Mouse (Mus musculus): ENCODE data around the gene Maml2. TPM values are rescaled to one million over a fixed set of nuclear protein-coding genes. Genes with fewer than 3 reads are reported as not detected.

Maml2 gene
- polyA plus RNA-seq, 1 experiment from 2014 or later, result 3.1 TPM

GRCm38 (mm10) chr9:13556696-13557095 is 258.9 kb downstream of the Maml2 start:
- no peaks in the 10 kb centered on the region for H3K36me3 ChIP-seq (ENCODE audit: control insufficient read depth, insufficient read depth)
- no peak overlapping the region for H3K4me3 ChIP-seq (ENCODE audit: low read depth, low read length)
- no peaks in the 10 kb centered on the region for H3K27me3 ChIP-seq (replicated peaks; ENCODE audit: control insufficient read depth, insufficient read depth, low read length)
- H3K4me2 ChIP-seq (replicated peaks; ENCODE audit: low read depth), result no peak overlapping the region
- no peak overlapping the region for H3K27ac ChIP-seq (ENCODE audit: low read depth, low read length)
- 93% methylated on average over 3 of the region's 3 CpGs for WGBS
- H3K4me1 ChIP-seq (replicated peaks; ENCODE audit: control insufficient read depth, insufficient read depth, low read length), result no peaks in the 10 kb centered on the region
- H3K9ac ChIP-seq (ENCODE audit: low read depth, low read length), result no peak overlapping the region
- no peak for TF ChIP-seq CTCF (IDR thresholded peaks at IDR 0.05; ENCODE audit: low read depth)
- no peaks in the 10 kb centered on the region for H3K9me3 ChIP-seq (ENCODE audit: control insufficient read depth)
- no peak for ATAC-seq

GRCm38 (mm10) chr9:13558811-13559372 is 261.1 kb downstream of the Maml2 start:
- H3K4me2 ChIP-seq (replicated peaks; ENCODE audit: low read depth), result no peak overlapping the region
- H3K27me3 ChIP-seq (replicated peaks; ENCODE audit: control insufficient read depth, insufficient read depth, low read length), result no peaks in the 10 kb centered on the region
- H3K27ac ChIP-seq (ENCODE audit: low read depth, low read length), result no peak overlapping the region
- WGBS, result 27% methylated on average over 4 of the region's 4 CpGs
- H3K4me3 ChIP-seq (ENCODE audit: low read depth, low read length), result no peak overlapping the region
- no peak for ATAC-seq
- H3K4me1 ChIP-seq (replicated peaks; ENCODE audit: control insufficient read depth, insufficient read depth, low read length), result peaks cover 5% of the 10 kb centered on the region; the same call in 1 of the 2 replicates
- H3K9ac ChIP-seq (ENCODE audit: low read depth, low read length), result no peak overlapping the region
- no peak for TF ChIP-seq CTCF (IDR thresholded peaks at IDR 0.05; ENCODE audit: low read depth)
- no peaks in the 10 kb centered on the region for H3K36me3 ChIP-seq (ENCODE audit: control insufficient read depth, insufficient read depth)
- no peaks in the 10 kb centered on the region for H3K9me3 ChIP-seq (ENCODE audit: control insufficient read depth)

GRCm38 (mm10) chr9:13560651-13561050 is 262.9 kb downstream of the Maml2 start:
- Histone ChIP-seq H3K4me3 (ENCODE audit: low read depth, low read length) (no peak overlapping the region), H3K9ac (ENCODE audit: low read depth, low read length) (no peak overlapping the region), H3K4me2 (replicated peaks; ENCODE audit: low read depth) (no peak overlapping the region), H3K36me3 (ENCODE audit: control insufficient read depth, insufficient read depth) (no peaks in the 10 kb centered on the region), H3K27ac (ENCODE audit: low read depth, low read length) (no peak overlapping the region), H3K4me1 (replicated peaks; ENCODE audit: control insufficient read depth, insufficient read depth, low read length) (peaks cover 5% of the 10 kb centered on the region; the same call in 1 of the 2 replicates), H3K27me3 (replicated peaks; ENCODE audit: control insufficient read depth, insufficient read depth, low read length) (no peaks in the 10 kb centered on the region), H3K9me3 (ENCODE audit: control insufficient read depth) (no peaks in the 10 kb centered on the region)
- no peak for TF ChIP-seq CTCF (IDR thresholded peaks at IDR 0.05; ENCODE audit: low read depth)
- WGBS, result 85% methylated on average over 9 of the region's 9 CpGs
- no peak for ATAC-seq

- no peaks in the 10 kb centered on the region for H3K36me3 ChIP-seq (ENCODE audit: control insufficient read depth, insufficient read depth)
- no peak overlapping the region for H3K4me2 ChIP-seq (replicated peaks; ENCODE audit: low read depth)
- H3K4me3 ChIP-seq (ENCODE audit: low read depth, low read length), result no peak overlapping the region
- H3K27ac ChIP-seq (ENCODE audit: low read depth, low read length), result no peak overlapping the region
- H3K9me3 ChIP-seq (ENCODE audit: control insufficient read depth), result no peaks in the 10 kb centered on the region
- no peak for TF ChIP-seq CTCF (IDR thresholded peaks at IDR 0.05; ENCODE audit: low read depth)
- H3K27me3 ChIP-seq (replicated peaks; ENCODE audit: control insufficient read depth, insufficient read depth, low read length), result no peaks in the 10 kb centered on the region
- WGBS, result 92% methylated on average over 1 of the region's 1 CpGs
- H3K4me1 ChIP-seq (replicated peaks; ENCODE audit: control insufficient read depth, insufficient read depth, low read length), result peaks cover 5% of the 10 kb centered on the region; the same call in 1 of the 2 replicates
- H3K9ac ChIP-seq (ENCODE audit: low read depth, low read length), result no peak overlapping the region
- ATAC-seq, result no peak
Observed at GRCm38 (mm10) chr9:13561335-13561734, 263.6 kb downstream of the Maml2 start.

GRCm38 (mm10) chr9:13563475-13564414 is 266.0 kb downstream of the Maml2 start:
- Histone ChIP-seq H3K4me1 (replicated peaks; ENCODE audit: control insufficient read depth, insufficient read depth, low read length) (peaks cover 5% of the 10 kb centered on the region; the same call in 1 of the 2 replicates), H3K9ac (ENCODE audit: low read depth, low read length) (no peak overlapping the region), H3K4me2 (replicated peaks; ENCODE audit: low read depth) (no peak overlapping the region), H3K36me3 (ENCODE audit: control insufficient read depth, insufficient read depth) (no peaks in the 10 kb centered on the region), H3K27ac (ENCODE audit: low read depth, low read length) (no peak overlapping the region), H3K27me3 (replicated peaks; ENCODE audit: control insufficient read depth, insufficient read depth, low read length) (no peaks in the 10 kb centered on the region), H3K4me3 (ENCODE audit: low read depth, low read length) (no peak overlapping the region), H3K9me3 (ENCODE audit: control insufficient read depth) (no peaks in the 10 kb centered on the region)
- TF ChIP-seq CTCF (IDR thresholded peaks at IDR 0.05; ENCODE audit: low read depth), result no peak
- WGBS, result 49% methylated on average over 10 of the region's 10 CpGs
- ATAC-seq, result no peak

- TF ChIP-seq CTCF (IDR thresholded peaks at IDR 0.05; ENCODE audit: low read depth), result no peak
- H3K36me3 ChIP-seq (ENCODE audit: control insufficient read depth, insufficient read depth), result no peaks in the 10 kb centered on the region
- no peaks in the 10 kb centered on the region for H3K9me3 ChIP-seq (ENCODE audit: control insufficient read depth)
- 79% methylated on average over 11 of the region's 11 CpGs for WGBS
- H3K4me3 ChIP-seq (ENCODE audit: low read depth, low read length), result no peak overlapping the region
- no peak overlapping the region for H3K27ac ChIP-seq (ENCODE audit: low read depth, low read length)
- H3K4me1 ChIP-seq (replicated peaks; ENCODE audit: control insufficient read depth, insufficient read depth, low read length), result peaks cover 5% of the 10 kb centered on the region; the same call in 1 of the 2 replicates
- ATAC-seq, result no peak
- H3K27me3 ChIP-seq (replicated peaks; ENCODE audit: control insufficient read depth, insufficient read depth, low read length), result no peaks in the 10 kb centered on the region
- no peak overlapping the region for H3K4me2 ChIP-seq (replicated peaks; ENCODE audit: low read depth)
- H3K9ac ChIP-seq (ENCODE audit: low read depth, low read length), result no peak overlapping the region
Observed at GRCm38 (mm10) chr9:13565343-13566019, 267.7 kb downstream of the Maml2 start.

All from intestine, postnatal 0 days (tissue).